Mouse (Mus musculus): ENCODE data around the gene Myh3.

DNA sequence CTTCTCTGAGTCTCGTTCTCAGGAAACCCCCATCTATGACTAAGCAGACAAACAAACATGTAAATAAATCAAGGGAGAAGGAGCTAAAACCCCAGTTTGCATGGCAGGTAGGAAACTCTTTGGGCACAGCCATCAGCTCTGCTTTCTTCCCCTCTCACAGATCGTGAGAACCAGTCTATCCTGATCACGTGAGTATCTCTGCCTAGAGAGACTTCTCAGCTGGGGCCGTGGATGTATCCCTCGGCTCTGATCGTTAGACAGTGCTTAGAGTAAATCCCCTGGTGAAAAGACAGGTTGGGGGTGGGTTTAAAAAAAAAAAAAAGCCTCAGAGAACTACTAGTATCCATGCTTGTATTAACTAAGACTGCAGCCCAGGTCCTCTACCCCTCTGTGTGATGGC, 5.1 kb downstream of the Myh3 start:
- TF ChIP-seq EP300 (IDR thresholded peaks at IDR 0.05; ENCODE audit: insufficient read depth, low read depth, low read length) (no peak), POLR2A (IDR thresholded peaks at IDR 0.05; ENCODE audit: insufficient read depth, low read length) (no peak), CTCF (IDR thresholded peaks at IDR 0.05; ENCODE audit: low read depth, low read length) (no peak)
